Mouse (Mus musculus) cerebral cortex, adult 2 months (tissue): ENCODE measurements around the gene Xrn1.

Source experiments
- WGBS: fragments of 180-500 bp; shearing (Covaris S2); methylation state at CpG from one replicate; pipeline ENCODE4 v1.1.7; 2018; 5-methylcytosine and 5-hydroxymethylcytosine counted together

The Xrn1 gene

GRCm38 (mm10) chr9:96056417-96057223, 102.1 kb downstream of the Xrn1 start:
- 72% methylated on average over 6 of the region's 6 CpGs for WGBS

GRCm38 (mm10) chr9:96063083-96063802, 108.7 kb downstream of the Xrn1 start:
- 94% methylated on average over 2 of the region's 2 CpGs for WGBS

- 82% methylated on average over 5 of the region's 5 CpGs for WGBS
Observed at GRCm38 (mm10) chr9:96063803-96064475, 109.4 kb downstream of the Xrn1 start.

- WGBS = 85% methylated on average over 2 of the region's 2 CpGs
Observed at GRCm38 (mm10) chr9:96067507-96067906, 112.9 kb downstream of the Xrn1 start.

- WGBS = 90% methylated on average over 13 of the region's 13 CpGs
Observed at GRCm38 (mm10) chr9:96078752-96079315, 124.3 kb downstream of the Xrn1 start.

- 94% methylated on average over 6 of the region's 6 CpGs for WGBS
Observed at GRCm38 (mm10) chr9:96085293-96085692, 130.7 kb downstream of the Xrn1 start.

- 76% methylated on average over 2 of the region's 2 CpGs for WGBS
Observed at GRCm38 (mm10) chr9:96087671-96088070, 133.1 kb downstream of the Xrn1 start.

- 73% methylated on average over 3 of the region's 3 CpGs for WGBS
Observed at GRCm38 (mm10) chr9:96088456-96088855, 133.9 kb downstream of the Xrn1 start.

GRCm38 (mm10) chr9:96092637-96093036, 138.1 kb downstream of the Xrn1 start:
- 89% methylated on average over 10 of the region's 10 CpGs for WGBS

GRCm38 (mm10) chr9:96093221-96093620, 138.7 kb downstream of the Xrn1 start:
- 86% methylated on average over 1 of the region's 1 CpGs for WGBS

GRCm38 (mm10) chr9:96094341-96094740, 139.8 kb downstream of the Xrn1 start:
- WGBS = 32% methylated on average over 1 of the region's 1 CpGs

GRCm38 (mm10) chr9:96095192-96095591, 140.6 kb downstream of the Xrn1 start:
- WGBS = 57% methylated on average over 1 of the region's 1 CpGs

GRCm38 (mm10) chr9:96102846-96103245, 148.3 kb downstream of the Xrn1 start:
- 85% methylated on average over 8 of the region's 8 CpGs for WGBS
